Mouse (Mus musculus) liver, adult 2 months (tissue): Measurements from ENCODE around the gene Klhdc8b.

ENCODE experiments used
- CTCF ChIP-seq: fragments of 200-500 bp; IDR thresholded peaks from 2 replicates; pipeline ENCODE4 v1.5.1; 2011; ENCODE audit warnings: low read depth, low read length, control low read depth
- POLR2A ChIP-seq: fragments of 200-500 bp; IDR thresholded peaks from 2 replicates; pipeline ENCODE4 v1.6.1; 2011; ENCODE audit warnings: low read length, control low read depth; ENCODE audit not compliant: insufficient read depth; ENCODE audit errors: extremely low read depth

GRCm38 (mm10) chr9:108480813-108481519, 19.6 kb upstream of the Klhdc8b start:
- no peak for TF ChIP-seq POLR2A
- TF ChIP-seq CTCF, result no peak
